Mouse (Mus musculus) forebrain, embryonic 16.5 days (tissue): Measurements from ENCODE around the gene LTO1. TPM values are rescaled to one million over a fixed set of nuclear protein-coding genes. Genes with fewer than 3 reads are reported as not detected.

ENCODE experiments used
- ATAC-seq: fragments of 200-750 bp; cut with Nextera tagmentation; 2 replicates; pipeline ENCODE4 v1.8.0; 2017; ENCODE audit warnings: mild to moderate bottlenecking, moderate library complexity
- H3K27ac ChIP-seq: fragments of 300-500 bp; sonication (generic); 2 replicates; pipeline ENCODE4 v1.5.1; 2014; ENCODE audit warnings: low read length, control low read depth
- H3K27me3 ChIP-seq: fragments of 300-500 bp; sonication (generic); replicated peaks from 2 replicates; pipeline ENCODE4 v1.6.1; 2014; ENCODE audit warnings: low read length; ENCODE audit not compliant: control insufficient read depth, insufficient read depth
- H3K36me3 ChIP-seq: fragments of 300-500 bp; sonication (generic); 2 replicates; pipeline ENCODE4 v1.6.1; 2014; ENCODE audit not compliant: control insufficient read depth, insufficient read depth
- H3K4me1 ChIP-seq: fragments of 300-500 bp; sonication (generic); replicated peaks from 2 replicates; pipeline ENCODE4 v1.6.1; 2014; ENCODE audit warnings: low read length; ENCODE audit not compliant: control insufficient read depth, insufficient read depth
- H3K4me2 ChIP-seq: fragments of 300-500 bp; sonication (generic); 2 replicates; pipeline ENCODE4 v1.6.1; 2014; ENCODE audit warnings: mild to moderate bottlenecking, low read length, control low read depth
- H3K4me3 ChIP-seq: fragments of 300-500 bp; sonication (generic); replicated peaks from 2 replicates; pipeline ENCODE4 v1.5.1; 2014; ENCODE audit warnings: mild to moderate bottlenecking, low read length, control low read depth
- H3K9ac ChIP-seq: fragments of 300-500 bp; sonication (generic); replicated peaks from 2 replicates; pipeline ENCODE4 v1.6.1; 2014; ENCODE audit warnings: low read depth, low read length, control low read depth
- H3K9me3 ChIP-seq: fragments of 300-500 bp; sonication (generic); 2 replicates; pipeline ENCODE4 v1.6.1; 2016; ENCODE audit warnings: low read length; ENCODE audit not compliant: control insufficient read depth
- WGBS: fragments of 180-500 bp; shearing (Covaris S2); extraction: QIAGEN DNeasy Blood & Tissue Kit; methylation state at CpG from one replicate; pipeline ENCODE4 v1.1.7; 2014; 5-methylcytosine and 5-hydroxymethylcytosine counted together
- polyA plus RNA-seq: library from polyadenylated mRNA; unstranded; fragments of >200 nt; fragmentation: Nextera tagmentation; extraction: Ambion mirVana; gene quantifications from 2 replicates; pipeline ENCODE4 v1.2.1, GENCODE M21; 2015

The LTO1 gene
- polyA plus RNA-seq, 1 experiment from 2014 or later, result 42.8 TPM

DNA sequence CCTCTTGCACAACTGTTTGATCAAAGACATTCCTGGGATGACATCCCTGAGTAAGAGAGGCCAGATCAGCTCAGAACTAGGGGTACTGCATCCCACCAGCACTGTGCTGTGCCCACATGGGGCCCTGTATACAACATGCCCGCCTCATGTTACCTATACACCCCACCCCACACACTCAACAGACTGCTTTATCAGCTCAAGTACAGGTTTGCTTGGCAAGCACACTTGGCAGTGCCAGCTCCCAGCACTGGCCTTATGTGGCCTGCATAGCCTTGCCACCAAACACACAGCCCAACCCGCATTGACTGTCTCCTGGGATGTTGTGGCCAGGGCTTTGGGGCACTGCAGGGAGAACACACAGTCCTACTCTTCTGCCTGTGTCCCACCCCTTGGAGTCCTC lies 12.7 kb downstream of the LTO1 start:
- H3K36me3 ChIP-seq, result peaks cover 5% of the 10 kb centered on the region; the same call in 1 of the 2 replicates
- ATAC-seq, result no peak; the same call in 1 of the 2 replicates
- no peak overlapping the region for H3K4me3 ChIP-seq
- H3K27ac ChIP-seq, result no peak overlapping the region
- WGBS, result 87% methylated on average over 2 of the region's 2 CpGs
- H3K9ac ChIP-seq, result no peak overlapping the region
- H3K4me1 ChIP-seq, result 0 out of 2 replicates have a peak, but pooled peaks cover 3% of the 10 kb centered on the region
- H3K4me2 ChIP-seq, result no peak overlapping the region
- no peaks in the 10 kb centered on the region for H3K27me3 ChIP-seq
- H3K9me3 ChIP-seq, result no peaks in the 10 kb centered on the region

DNA sequence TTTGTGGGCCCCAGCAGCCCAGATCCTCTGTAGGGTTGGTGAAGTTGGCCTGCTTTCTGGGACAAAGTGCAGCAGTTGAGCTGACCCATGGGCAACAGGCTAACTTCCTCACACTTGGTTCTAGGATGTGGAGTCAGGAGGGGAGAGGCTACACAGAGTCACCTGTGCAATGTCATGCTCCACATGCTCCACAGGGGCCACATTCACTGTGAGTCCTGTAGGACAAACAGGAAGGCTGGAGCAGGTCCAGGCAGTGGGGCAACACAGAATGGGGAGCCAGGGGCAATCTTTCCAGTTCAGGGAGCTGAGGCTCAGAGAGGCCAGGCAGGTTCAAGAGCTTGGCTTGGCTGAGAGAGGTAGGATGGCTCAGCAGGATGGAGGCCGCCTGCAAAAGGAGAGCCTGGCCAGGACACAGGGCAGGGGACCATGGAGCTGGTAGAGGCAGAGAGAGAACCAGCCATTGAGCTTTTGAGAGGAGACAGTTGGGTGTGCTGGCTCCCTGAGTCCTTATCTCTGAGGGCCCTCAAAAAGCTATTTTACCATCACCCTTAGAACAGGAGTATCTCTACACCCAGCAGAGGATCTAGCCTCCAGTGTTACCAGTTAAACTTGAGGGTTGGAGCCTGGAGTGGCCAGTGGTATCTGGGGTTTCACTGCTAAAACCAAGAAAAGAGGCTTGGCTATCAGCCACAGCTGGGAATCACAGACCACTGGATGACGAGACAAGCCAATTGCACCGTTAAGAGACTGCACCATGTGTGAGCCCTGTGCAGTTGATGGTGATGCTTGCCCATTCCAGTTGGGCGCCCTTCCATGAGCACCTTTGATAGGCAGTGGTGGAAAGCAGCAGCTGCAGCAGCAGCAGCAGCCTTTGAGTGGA lies 13.3 kb downstream of the LTO1 start:
- H3K9ac ChIP-seq, result no peak overlapping the region
- peaks cover 5% of the 10 kb centered on the region; the same call in 1 of the 2 replicates for H3K36me3 ChIP-seq
- no peak overlapping the region for H3K4me3 ChIP-seq
- H3K27ac ChIP-seq, result no peak overlapping the region
- no peak overlapping the region for H3K4me2 ChIP-seq
- ATAC-seq, result no peak
- H3K27me3 ChIP-seq, result no peaks in the 10 kb centered on the region
- 70% methylated on average over 4 of the region's 4 CpGs for WGBS
- 0 out of 2 replicates have a peak, but pooled peaks cover 3% of the 10 kb centered on the region for H3K4me1 ChIP-seq
- no peaks in the 10 kb centered on the region for H3K9me3 ChIP-seq

GRCm38 (mm10) chr7:144928889-144929210 lies 13.9 kb downstream of the LTO1 start:
- H3K9ac ChIP-seq, result no peak overlapping the region
- no peak overlapping the region for H3K4me3 ChIP-seq
- H3K27me3 ChIP-seq, result no peaks in the 10 kb centered on the region
- no peak overlapping the region for H3K27ac ChIP-seq
- ATAC-seq, result no peak
- H3K36me3 ChIP-seq, result peaks cover 3% of the 10 kb centered on the region; the same call in 1 of the 2 replicates
- H3K4me2 ChIP-seq, result no peak overlapping the region
- 83% methylated on average over 6 of the region's 6 CpGs for WGBS
- H3K9me3 ChIP-seq, result no peaks in the 10 kb centered on the region
- 0 out of 2 replicates have a peak, but pooled peaks cover 3% of the 10 kb centered on the region for H3K4me1 ChIP-seq

- H3K4me3 ChIP-seq, result no peak overlapping the region
- H3K27ac ChIP-seq, result no peak overlapping the region
- no peak overlapping the region for H3K4me2 ChIP-seq
- H3K9ac ChIP-seq, result no peak overlapping the region
- 0 out of 2 replicates have a peak, but pooled peaks cover 3% of the 10 kb centered on the region for H3K4me1 ChIP-seq
- 73% methylated on average over 8 of the region's 8 CpGs for WGBS
- 0 out of 2 replicates have a peak, but pooled peaks cover 2% of the 10 kb centered on the region for H3K36me3 ChIP-seq
- H3K27me3 ChIP-seq, result no peaks in the 10 kb centered on the region
- ATAC-seq, result no peak
- no peaks in the 10 kb centered on the region for H3K9me3 ChIP-seq
Observed at GRCm38 (mm10) chr7:144929506-144929905, 14.6 kb downstream of the LTO1 start.

DNA sequence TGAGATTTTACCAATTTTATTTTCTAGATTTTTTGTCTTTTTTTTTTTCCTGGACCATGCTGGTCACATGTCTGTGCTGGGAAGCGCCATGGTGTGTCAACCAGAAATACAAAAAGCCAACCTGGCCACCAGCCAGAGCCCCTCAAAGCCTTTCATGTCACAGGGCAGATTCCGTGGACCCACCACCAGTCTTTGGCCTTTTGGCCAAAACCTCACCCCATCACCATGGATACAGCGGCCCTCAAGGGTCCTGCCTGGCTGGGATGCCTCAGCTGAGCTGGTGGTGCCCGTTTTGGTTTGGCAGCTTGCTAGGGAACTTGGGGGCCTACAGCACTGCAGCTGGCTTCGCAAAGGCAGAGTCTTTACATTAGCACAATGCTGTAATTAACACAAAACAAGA lies 15.0 kb downstream of the LTO1 start:
- Histone ChIP-seq H3K36me3 (0 out of 2 replicates have a peak, but pooled peaks cover 2% of the 10 kb centered on the region), H3K27me3 (no peaks in the 10 kb centered on the region), H3K27ac (no peak overlapping the region), H3K9me3 (no peaks in the 10 kb centered on the region), H3K4me1 (0 out of 2 replicates have a peak, but pooled peaks cover 3% of the 10 kb centered on the region), H3K4me3 (no peak overlapping the region), H3K4me2 (no peak overlapping the region), H3K9ac (no peak overlapping the region)
- 31% methylated on average over 5 of the region's 5 CpGs for WGBS
- 0 out of 2 replicates have a peak, but pooled peaks have one; percentile 32 for ATAC-seq

GRCm38 (mm10) chr7:144931778-144932177 lies 16.9 kb downstream of the LTO1 start:
- no peak overlapping the region for H3K9ac ChIP-seq
- 13% methylated on average over 3 of the region's 3 CpGs for WGBS

DNA sequence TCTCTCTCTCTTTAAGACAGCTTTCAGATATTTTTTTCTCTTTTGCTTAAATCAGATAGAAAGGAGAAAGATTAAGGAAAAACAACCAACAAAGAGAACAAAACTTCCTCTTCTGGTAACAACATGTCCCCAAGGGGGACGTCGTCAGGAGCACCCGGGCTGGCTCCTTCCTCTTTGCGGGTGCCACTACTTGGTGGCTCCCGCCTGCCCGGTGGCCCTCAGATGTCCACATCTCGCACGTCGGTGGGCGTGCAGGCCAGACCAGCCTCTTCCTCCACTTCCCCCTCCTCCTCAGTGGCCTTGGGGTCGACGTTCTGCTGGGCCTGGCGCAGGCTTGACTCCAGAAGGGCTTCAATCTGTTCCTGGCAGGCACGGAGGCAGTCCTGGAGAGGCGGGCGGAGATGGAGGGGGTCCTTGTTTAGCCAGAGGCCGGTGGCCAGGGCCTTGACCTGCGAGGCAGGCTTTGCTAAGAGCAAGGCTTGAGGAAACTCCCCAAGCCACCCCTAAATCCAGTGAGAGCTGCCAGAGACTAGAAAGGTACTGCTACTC lies 17.6 kb downstream of the LTO1 start:
- Histone ChIP-seq H3K9me3 (no peaks in the 10 kb centered on the region), H3K4me3 (no peak overlapping the region), H3K4me1 (0 out of 2 replicates have a peak, but pooled peaks cover 6% of the 10 kb centered on the region), H3K36me3 (0 out of 2 replicates have a peak, but pooled peaks cover 2% of the 10 kb centered on the region), H3K27me3 (no peaks in the 10 kb centered on the region), H3K27ac (no peak overlapping the region), H3K4me2 (no peak overlapping the region), H3K9ac (no peak overlapping the region)
- ATAC-seq, result no peak
- WGBS, result 80% methylated on average over 18 of the region's 18 CpGs

More at GRCm38 (mm10) chr7:144931778-144932177, 16.9 kb downstream of the LTO1 start:
- Histone ChIP-seq H3K36me3 (0 out of 2 replicates have a peak, but pooled peaks cover 2% of the 10 kb centered on the region), H3K4me2 (no peak overlapping the region), H3K27ac (no peak overlapping the region), H3K4me3 (no peak overlapping the region), H3K27me3 (no peaks in the 10 kb centered on the region), H3K4me1 (0 out of 2 replicates have a peak, but pooled peaks cover 6% of the 10 kb centered on the region), H3K9me3 (no peaks in the 10 kb centered on the region)
- no peak for ATAC-seq

- Histone ChIP-seq H3K9ac (no peak overlapping the region), H3K4me3 (no peak overlapping the region), H3K36me3 (0 out of 2 replicates have a peak, but pooled peaks cover 2% of the 10 kb centered on the region), H3K4me1 (peaks cover 13% of the 10 kb centered on the region), H3K27ac (no peak overlapping the region), H3K27me3 (no peaks in the 10 kb centered on the region), H3K9me3 (no peaks in the 10 kb centered on the region), H3K4me2 (no peak overlapping the region)
- ATAC-seq, result no peak
- 88% methylated on average over 3 of the region's 3 CpGs for WGBS
Observed at GRCm38 (mm10) chr7:144933336-144933735, 18.4 kb downstream of the LTO1 start.

DNA sequence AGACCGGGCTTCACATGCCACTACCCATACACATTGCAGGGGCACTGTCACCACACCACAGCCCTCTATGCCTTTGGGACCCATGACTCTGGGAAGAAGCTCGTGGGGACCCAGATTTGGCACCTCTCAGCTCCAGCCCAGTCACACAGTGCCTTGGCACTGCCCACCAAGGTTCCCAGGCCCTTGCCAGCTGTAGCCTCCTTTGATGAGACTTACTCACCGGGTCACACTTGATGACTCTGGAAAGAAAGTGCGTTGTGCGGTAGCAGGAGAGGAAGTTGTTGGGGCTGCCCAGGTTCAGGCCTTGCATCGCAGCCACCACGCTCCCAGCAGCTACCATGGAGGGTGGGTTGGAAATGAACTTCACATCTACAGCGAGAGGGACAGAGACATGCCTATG lies 18.9 kb downstream of the LTO1 start:
- Histone ChIP-seq H3K4me3 (no peak overlapping the region), H3K27ac (no peak overlapping the region), H3K4me2 (no peak overlapping the region), H3K4me1 (peaks cover 17% of the 10 kb centered on the region), H3K9ac (no peak overlapping the region), H3K36me3 (0 out of 2 replicates have a peak, but pooled peaks cover 2% of the 10 kb centered on the region), H3K9me3 (no peaks in the 10 kb centered on the region), H3K27me3 (peaks cover 3% of the 10 kb centered on the region; the same call in 1 of the 2 replicates)
- WGBS, result 88% methylated on average over 8 of the region's 8 CpGs
- no peak for ATAC-seq
